Mouse (Mus musculus): ENCODE results near the gene Fam171a1.

GRCm38 (mm10) chr2:3218225-3218624, 104.2 kb downstream of the Fam171a1 start:
- TF ChIP-seq CTCF (IDR thresholded peaks at IDR 0.05; ENCODE audit: extremely low read depth, insufficient read depth, low read length) = no peak
- TF ChIP-seq POLR2A (IDR thresholded peaks at IDR 0.05; ENCODE audit: extremely low read depth, insufficient read depth, low read length) = no peak
